Mouse (Mus musculus) macrophage (primary cell): ENCODE data around the gene Rbpms2. TPM values are rescaled to one million over a fixed set of nuclear protein-coding genes. Genes with fewer than 3 reads are reported as not detected.

Experiments
- H3K27ac ChIP-seq: fragments of 350-480 bp; formaldehyde crosslinking; 2 replicates; pipeline ENCODE4 v1.9.0; 2021
- H3K36me3 ChIP-seq: fragments of 350-480 bp; formaldehyde crosslinking; 2 replicates; pipeline ENCODE4 v1.9.0; 2021; ENCODE audit errors: inconsistent target
- H3K4me3 ChIP-seq: fragments of 350-480 bp; formaldehyde crosslinking; 2 replicates; pipeline ENCODE4 v1.9.0; 2021; ENCODE audit errors: inconsistent target
- H3K79me2 ChIP-seq: fragments of 350-480 bp; formaldehyde crosslinking; 2 replicates; pipeline ENCODE4 v1.9.0; 2021; ENCODE audit errors: inconsistent target
- WGBS: methylation state at CpG from one replicate; pipeline ENCODE4 v1.1.7; 2026; ENCODE audit warnings: inconsistent platforms; ENCODE audit not compliant: missing documents; 5-methylcytosine and 5-hydroxymethylcytosine counted together
- polyA plus RNA-seq: library from polyadenylated mRNA; stranded (reverse); fragments of 250-400 nt; gene quantifications from 3 replicates; pipeline ENCODE4 v1.2.4, GENCODE M21; 2018; ENCODE audit warnings: inconsistent platforms

The Rbpms2 gene
- polyA plus RNA-seq, 1 experiment from 2014 or later, result 0.42 TPM

DNA sequence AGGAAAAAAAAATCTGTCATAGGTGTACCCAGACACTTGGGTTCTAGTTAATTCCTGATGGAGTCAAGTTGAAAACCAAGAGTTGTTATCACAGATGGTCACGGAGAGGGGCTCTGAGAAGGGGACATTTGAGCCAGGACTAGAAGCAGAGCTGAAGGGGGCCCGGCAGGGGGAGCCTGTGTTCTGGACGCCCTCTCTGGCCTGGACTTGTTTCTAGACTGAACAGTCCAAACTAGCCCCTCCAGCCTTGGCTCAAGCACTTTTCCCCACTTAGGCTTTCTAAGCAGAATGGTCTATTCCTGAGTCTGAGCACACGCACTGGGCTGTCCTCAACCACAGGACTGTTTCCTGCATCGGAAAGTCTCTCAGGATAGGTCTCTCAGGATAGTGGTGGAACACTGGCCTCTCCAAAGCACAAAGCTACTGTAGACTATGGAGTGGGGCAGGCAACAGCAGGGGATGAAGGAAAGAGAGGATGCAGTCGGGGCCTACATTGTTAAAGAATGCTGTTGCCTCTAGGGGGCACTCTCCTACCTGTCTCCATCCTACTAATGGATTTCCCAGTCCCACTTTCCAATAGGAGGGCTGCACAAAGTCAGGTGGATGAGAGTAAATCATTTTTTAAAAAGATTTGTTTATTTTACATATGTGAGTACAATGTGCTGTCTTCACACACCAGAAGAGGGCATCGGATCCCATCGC is 25.9 kb upstream of the Rbpms2 start:
- no peaks in the 10 kb centered on the region for H3K36me3 ChIP-seq
- no peaks in the 10 kb centered on the region for H3K79me2 ChIP-seq
- 78% methylated on average over 8 of the region's 8 CpGs for WGBS
- H3K4me3 ChIP-seq, result no peak overlapping the region
- no peak overlapping the region for H3K27ac ChIP-seq

DNA sequence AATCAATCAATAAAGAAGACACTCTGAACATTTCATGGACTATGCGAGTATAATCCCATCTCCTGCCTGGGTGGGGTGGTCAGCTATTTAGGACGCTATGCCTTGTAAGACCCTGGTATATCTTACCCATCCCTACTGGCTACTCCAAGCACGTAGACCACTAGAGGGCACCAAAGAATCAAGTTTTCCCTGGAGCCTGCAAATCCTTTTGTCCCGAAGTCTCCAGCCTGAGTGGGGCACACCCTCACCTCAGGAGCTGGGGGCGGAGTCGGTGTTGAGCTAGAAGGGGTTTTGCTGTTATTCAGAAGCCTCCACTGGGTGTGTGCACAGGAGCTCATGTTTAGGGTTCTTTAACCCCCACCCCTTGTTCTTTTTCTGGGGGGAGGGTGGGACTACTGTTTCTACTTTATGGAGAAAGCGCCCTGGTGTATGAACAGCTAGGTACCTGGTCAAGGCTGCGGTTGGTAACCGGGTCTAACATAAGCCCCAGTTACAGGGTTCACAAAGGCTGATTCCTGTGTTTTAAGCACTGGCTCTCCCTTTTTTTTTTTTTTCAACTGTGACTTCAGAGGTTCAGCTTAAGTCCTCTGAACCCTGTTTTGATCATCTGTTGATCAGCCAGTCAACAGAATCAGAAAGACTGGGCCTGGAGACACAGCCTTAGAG is 23.8 kb upstream of the Rbpms2 start:
- H3K79me2 ChIP-seq, result no peaks in the 10 kb centered on the region
- H3K27ac ChIP-seq, result no peak overlapping the region
- H3K36me3 ChIP-seq, result no peaks in the 10 kb centered on the region
- H3K4me3 ChIP-seq, result no peak overlapping the region
- WGBS, result 18% methylated on average over 9 of the region's 9 CpGs

- WGBS, result 90% methylated on average over 9 of the region's 9 CpGs
- Histone ChIP-seq H3K36me3 (no peaks in the 10 kb centered on the region), H3K4me3 (no peak overlapping the region), H3K27ac (no peak overlapping the region), H3K79me2 (no peaks in the 10 kb centered on the region)
Observed at GRCm38 (mm10) chr9:65606321-65607109, 22.9 kb upstream of the Rbpms2 start.

- Histone ChIP-seq H3K79me2 (no peaks in the 10 kb centered on the region), H3K36me3 (no peaks in the 10 kb centered on the region), H3K4me3 (no peak overlapping the region), H3K27ac (no peak overlapping the region)
- WGBS, result 90% methylated on average over 2 of the region's 2 CpGs
Observed at GRCm38 (mm10) chr9:65607120-65607519, 22.3 kb upstream of the Rbpms2 start.

- Histone ChIP-seq H3K4me3 (no peak overlapping the region), H3K36me3 (no peaks in the 10 kb centered on the region), H3K79me2 (no peaks in the 10 kb centered on the region), H3K27ac (no peak overlapping the region)
- WGBS, result 97% methylated on average over 5 of the region's 5 CpGs
Observed at GRCm38 (mm10) chr9:65611969-65612486, 17.4 kb upstream of the Rbpms2 start.

GRCm38 (mm10) chr9:65613098-65613497 is 16.4 kb upstream of the Rbpms2 start:
- H3K36me3 ChIP-seq, result no peaks in the 10 kb centered on the region
- 88% methylated on average over 2 of the region's 2 CpGs for WGBS
- H3K79me2 ChIP-seq, result no peaks in the 10 kb centered on the region
- H3K4me3 ChIP-seq, result no peak overlapping the region
- H3K27ac ChIP-seq, result no peak overlapping the region

DNA sequence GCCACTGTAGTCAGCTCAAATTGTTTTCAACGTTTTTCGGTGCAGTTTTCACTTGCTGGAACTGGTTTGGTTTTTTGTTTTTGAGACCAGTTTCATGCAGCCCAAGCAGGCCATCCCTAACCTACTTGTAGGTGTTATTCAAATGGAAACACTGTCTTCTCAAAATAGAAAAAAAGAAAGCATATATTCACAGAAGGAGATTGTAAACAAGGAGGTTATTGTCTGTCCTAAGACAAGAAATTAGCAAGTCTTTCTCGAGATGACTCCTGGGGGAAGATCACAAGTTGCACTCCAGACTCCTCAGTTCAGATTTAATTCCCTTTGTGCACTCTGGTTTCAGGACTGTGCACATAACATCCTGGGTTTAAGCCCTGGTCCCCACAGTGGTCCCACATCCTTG is 10.1 kb upstream of the Rbpms2 start:
- Histone ChIP-seq H3K36me3 (no peaks in the 10 kb centered on the region), H3K4me3 (no peak overlapping the region), H3K27ac (no peak overlapping the region), H3K79me2 (no peaks in the 10 kb centered on the region)
- 83% methylated on average over 3 of the region's 3 CpGs for WGBS

DNA sequence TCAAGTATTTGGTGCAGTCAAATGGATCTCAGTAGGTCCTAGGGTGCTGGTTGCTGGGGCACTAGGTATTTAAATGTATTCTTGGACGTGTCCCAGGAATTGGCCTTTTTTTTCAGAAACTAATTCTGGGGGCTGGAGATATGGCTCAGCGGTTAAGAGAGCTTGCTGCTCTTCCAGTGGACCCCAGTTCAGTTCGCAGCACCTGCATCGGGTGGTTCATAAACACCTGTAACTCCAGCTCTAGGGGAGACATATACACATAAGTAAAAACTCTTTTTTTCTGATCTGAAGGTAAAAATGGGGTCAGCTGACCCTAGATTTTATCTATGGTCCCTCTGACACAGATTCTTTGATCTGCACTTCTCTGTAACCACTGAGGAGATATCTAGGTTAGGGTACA is 8.3 kb upstream of the Rbpms2 start:
- H3K27ac ChIP-seq, result no peak overlapping the region
- no peaks in the 10 kb centered on the region for H3K79me2 ChIP-seq
- no peak overlapping the region for H3K4me3 ChIP-seq
- 99% methylated on average over 4 of the region's 4 CpGs for WGBS
- no peaks in the 10 kb centered on the region for H3K36me3 ChIP-seq

DNA sequence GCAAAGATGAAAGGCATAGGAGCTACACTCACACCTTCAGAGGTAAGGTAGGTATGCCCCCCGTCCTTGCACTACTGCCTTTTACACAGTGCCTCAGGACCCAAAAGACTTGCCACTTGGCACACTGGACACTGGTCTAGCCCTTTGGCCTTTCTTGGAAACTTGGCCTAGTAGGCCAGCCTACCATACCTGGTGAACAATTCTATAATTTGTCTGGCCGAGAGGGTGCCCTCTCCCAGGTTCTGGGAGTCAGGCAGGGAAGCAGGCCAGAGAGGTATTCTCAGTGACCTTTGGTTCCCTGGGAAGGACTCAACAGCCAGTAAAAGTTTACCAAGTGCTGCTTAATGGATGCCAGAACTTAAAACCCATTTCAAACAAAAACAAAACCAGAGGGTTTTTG is 7.8 kb upstream of the Rbpms2 start:
- Histone ChIP-seq H3K4me3 (no peak overlapping the region), H3K36me3 (no peaks in the 10 kb centered on the region), H3K79me2 (no peaks in the 10 kb centered on the region), H3K27ac (no peak overlapping the region)
- WGBS, result 100% methylated on average over 2 of the region's 2 CpGs

DNA sequence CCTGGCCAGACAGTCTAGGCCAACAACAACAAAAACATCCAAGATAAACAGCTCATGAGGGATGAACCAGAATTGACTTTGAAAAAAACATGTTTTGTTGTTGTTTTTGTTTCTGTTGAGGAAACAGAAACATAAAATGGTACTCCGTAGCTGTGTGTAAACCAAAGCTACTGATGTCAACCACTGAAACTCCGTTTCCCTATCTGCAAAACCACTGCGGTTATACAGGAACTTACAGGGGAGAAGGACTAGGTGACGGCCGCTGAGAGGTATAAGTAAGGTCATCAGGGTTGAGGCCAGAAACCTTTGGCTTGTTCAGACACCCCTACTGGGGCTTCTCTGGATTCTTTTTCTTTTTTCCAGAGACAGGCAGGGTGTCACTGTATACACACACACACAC is 6.6 kb upstream of the Rbpms2 start:
- Histone ChIP-seq H3K79me2 (no peaks in the 10 kb centered on the region), H3K36me3 (no peaks in the 10 kb centered on the region), H3K4me3 (no peak overlapping the region), H3K27ac (no peak overlapping the region)
- WGBS, result 43% methylated on average over 5 of the region's 5 CpGs

DNA sequence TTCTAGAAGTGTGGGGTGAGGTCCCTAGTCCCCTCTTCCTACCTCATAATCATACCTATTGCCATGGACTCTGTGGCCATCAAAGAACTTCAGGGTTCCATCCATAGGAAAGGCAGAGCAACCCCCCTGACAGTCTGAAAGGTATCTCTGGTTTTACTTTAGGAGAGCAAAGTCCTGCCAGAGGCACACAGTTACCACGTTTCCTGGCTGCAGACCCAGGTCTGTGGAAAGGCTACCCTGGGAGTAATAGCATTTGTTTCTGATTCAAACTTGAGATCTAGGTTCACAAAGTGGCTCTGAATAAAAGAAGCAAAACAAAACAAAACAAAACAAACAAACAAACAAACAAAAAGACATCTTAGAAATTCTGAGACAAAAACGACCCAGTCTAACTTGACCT is 5.2 kb upstream of the Rbpms2 start:
- no peaks in the 10 kb centered on the region for H3K79me2 ChIP-seq
- no peaks in the 10 kb centered on the region for H3K36me3 ChIP-seq
- no peak overlapping the region for H3K27ac ChIP-seq
- 82% methylated on average over 2 of the region's 2 CpGs for WGBS
- no peak overlapping the region for H3K4me3 ChIP-seq

GRCm38 (mm10) chr9:65629767-65630630 is 551 bp downstream of the Rbpms2 start:
- H3K36me3 ChIP-seq, result no peaks in the 10 kb centered on the region
- H3K27ac ChIP-seq, result no peak overlapping the region
- peak overlapping the region; percentile 3; the same call in 1 of the 2 replicates for H3K4me3 ChIP-seq
- 1% methylated on average over 36 of the region's 83 CpGs for WGBS
- H3K79me2 ChIP-seq, result no peaks in the 10 kb centered on the region

GRCm38 (mm10) chr9:65630631-65631353 is 1.3 kb downstream of the Rbpms2 start:
- Histone ChIP-seq H3K36me3 (no peaks in the 10 kb centered on the region), H3K4me3 (no peak overlapping the region), H3K27ac (no peak overlapping the region), H3K79me2 (no peaks in the 10 kb centered on the region)
- 6% methylated on average over 68 of the region's 78 CpGs for WGBS
